Mouse (Mus musculus) gastrocnemius, adult 8-10 months (tissue): ENCODE measurements at regions not wholly inside any gene's neighbourhood (a gene's known extent, or its start where the extent isn't known, plus 50 kb on each side); places are given as distances from the start of the nearest gene placed in this dataset.
A peak's percentile ranks its signal among the peaks of the same experiment; 100 is the strongest.

Experiments used
- DNase-seq, 2 experiments: peaks; one replicate each; pipeline ENCODE4 v3.0.0; 2022; ENCODE audit warnings: low spot score in 2 of 2

DNA sequence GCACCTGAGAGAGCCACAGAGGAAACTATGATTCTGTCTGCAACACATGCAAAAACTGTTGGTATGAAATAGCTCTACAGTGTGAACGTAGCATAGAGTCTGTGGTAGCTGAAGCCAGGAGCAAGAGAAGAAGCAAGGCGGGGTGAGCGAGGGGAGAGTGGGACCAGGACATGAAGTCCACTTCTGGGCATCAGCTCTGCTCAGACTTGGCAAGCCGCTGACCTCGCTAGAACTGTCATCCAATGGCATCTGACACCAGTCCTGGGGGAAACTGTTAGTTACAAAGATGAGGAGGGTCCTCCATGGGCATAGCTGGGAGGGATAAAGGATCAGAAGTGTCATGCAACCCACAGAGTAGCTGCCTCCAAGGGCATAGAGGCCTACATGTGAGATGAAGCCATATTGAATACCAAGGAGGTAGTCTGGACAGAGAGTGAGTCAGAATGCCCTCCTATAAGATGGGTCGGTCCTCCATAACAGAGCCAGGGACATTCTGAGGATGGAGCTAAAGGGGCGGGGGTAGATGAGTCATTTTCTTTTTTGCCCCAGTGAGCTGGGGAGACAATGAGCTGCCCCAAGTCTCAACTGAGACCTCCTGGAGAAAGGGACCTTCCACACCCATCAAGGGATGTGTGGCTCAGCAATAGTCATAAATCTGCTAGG, 102.0 kb downstream of the 1810010D01Rik start:
- no peak for DNase-seq

DNA sequence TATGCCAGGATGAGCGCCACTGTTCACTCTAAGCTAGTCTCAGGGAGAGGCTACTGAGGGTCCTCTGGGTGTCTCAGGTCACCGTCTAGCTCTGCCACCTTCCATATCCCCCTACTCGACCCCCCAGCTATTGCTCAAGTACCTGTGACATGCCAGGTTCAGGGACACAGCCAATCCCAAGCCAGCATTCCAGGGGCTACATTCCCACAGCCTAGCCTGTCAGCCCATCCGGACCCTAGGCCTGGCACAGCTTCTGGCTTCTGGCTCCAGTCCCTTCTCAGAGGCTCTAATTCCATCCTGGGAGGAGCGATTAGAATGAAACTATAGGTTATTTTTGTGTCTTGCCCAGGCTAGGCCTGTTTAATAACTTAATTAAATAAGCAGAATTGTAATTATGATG, 105.2 kb downstream of the 1810010D01Rik start:
- DNase-seq: no peak

DNA sequence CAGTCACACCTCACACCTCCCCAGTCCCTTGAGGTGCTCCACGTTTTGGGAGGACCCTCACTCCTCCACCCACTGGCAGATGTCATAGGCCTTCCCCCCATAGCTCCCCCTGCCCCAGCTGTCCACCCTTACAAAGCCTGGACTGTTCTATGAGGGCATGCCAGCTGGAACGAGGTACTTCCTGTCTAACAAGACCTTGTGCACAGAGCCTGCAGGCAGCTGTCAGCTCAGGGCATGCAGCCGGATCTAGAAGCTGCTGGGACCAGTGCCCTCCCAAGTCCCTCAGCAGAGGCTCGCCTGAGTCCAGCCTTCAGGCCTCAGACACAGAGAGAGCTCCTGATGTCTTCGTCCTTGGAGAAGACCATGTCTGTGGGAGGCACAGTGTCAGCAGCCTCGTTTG, 105.7 kb downstream of the 1810010D01Rik start:
- DNase-seq: no peak

DNA sequence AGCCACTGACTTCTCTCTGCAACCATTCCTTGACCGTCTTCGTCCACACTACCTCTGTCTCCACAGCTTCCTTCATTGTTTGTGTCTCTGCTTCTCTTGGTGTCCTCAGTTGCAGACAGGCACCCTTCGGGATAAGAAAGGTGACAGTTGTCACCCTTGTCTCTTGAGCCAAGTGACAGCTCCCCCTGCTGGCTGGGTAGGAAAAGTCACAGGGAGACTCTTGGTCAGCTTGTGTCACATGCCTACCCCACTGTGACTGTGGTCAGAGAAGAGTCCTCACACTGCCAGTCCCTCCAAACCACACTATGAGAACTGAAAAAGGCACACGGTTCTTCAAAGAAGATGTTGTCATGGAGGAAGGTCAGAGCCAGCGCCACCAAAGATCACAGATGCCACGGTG, 109.6 kb downstream of the 1810010D01Rik start:
- DNase-seq: no peak

DNA sequence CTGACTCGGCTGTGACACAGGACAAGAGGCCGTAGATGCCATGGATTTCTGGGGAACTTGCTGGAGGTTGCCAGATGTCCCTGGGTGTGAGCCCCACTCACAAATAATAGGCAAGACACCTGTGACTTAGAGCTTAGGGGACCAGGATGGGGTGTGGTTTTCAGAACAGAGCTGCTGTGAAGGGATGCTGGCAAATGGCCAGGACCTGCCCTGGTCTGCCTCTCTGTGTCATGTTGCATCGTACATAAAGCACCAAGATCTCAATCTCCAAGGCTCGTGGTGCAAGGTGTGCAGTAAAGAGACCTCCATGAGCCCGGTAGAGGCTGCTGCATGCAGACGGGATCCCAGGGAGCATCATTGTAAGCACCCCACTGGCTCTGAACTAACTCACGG, 113.8 kb downstream of the 1810010D01Rik start:
- no peak for DNase-seq

DNA sequence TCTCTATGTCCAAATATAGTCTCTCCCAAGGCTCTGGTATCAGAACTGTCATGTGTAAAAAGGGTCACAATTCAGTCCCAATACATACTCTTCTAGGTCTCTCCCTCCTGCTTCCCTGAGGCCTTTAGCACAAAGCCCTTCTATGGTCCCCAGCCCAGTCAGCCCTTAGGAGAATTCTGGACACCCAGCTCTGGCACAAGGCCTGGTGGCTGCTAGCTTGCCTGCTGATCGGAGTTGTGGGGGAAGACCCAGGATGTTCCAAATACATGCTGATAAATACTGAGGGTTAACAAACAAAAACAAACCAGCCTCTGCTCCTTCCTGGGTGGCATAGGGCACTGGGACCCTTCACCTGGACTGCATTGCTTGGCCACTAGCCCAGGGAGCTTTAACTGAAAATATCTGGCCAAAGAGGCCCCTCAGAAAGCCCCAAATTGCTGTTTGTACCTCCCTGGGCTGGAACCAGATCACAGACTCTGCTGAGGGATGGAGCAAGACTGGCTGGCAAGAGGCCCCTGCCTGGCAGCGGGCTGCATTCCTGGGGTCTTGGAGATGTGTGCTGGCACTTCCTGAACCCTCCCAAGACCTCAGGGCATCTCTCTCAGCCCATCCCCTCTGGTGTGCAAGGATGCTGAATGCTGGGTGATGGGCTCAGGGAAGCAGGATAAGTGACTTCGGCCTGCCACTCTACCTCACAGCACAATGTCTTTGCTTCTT, 114.3 kb downstream of the 1810010D01Rik start:
- no peak for DNase-seq

DNA sequence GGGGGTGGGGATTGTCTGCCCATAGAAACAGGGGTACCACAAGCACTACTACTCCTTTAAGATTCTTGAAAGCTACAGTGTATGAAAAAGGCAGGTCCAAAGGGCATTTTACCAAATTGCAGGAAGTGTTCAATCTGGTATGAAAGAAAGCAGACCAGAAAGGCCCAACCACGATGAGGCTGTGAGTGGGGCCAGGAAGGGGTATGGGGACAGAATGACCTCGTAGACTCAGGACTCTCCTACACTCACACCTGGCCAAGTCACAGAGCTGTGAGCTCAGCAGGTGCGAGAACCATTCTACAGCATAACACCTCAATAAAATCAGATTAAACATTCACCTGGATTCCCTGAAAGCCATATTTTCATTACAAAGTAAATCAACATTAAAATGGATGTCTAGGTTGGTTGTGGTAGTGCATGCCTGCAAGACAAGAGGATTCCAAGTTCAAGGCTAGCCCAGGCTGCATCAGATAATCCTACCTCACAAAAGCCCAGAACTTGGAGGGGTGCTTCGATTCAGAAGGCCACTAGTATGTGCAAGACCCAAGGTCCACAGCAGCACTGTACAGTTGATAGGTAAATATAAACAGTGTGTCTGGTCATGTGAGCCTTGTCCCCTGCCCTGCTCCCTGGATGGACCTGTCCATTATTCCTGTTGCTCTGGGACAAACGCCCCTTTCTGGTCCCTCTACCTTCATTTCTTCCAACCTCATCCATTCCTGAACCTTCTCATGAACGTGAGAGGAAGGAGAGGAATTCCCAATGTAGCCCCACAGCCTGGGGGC, 115.3 kb downstream of the 1810010D01Rik start:
- no peak for DNase-seq

DNA sequence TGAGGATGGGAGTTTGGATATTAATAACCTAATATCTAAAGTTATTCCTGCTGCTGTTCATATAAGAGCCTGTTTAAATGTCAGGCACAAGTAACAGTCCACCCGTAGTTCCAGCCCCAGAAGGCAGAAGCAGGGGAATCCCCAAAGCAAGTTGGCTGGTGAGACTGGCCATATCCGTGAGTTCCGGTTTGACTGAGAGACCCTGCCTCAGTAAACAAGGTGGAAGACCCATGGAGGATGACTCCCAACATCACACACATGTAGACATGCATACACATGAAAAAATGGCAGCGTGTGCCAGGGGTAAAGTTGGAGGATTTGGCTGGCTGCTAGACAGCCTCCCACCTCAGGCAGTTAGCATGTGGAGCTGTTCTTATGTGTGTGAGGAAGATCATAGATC, 117.1 kb downstream of the 1810010D01Rik start:
- DNase-seq: no peak

DNA sequence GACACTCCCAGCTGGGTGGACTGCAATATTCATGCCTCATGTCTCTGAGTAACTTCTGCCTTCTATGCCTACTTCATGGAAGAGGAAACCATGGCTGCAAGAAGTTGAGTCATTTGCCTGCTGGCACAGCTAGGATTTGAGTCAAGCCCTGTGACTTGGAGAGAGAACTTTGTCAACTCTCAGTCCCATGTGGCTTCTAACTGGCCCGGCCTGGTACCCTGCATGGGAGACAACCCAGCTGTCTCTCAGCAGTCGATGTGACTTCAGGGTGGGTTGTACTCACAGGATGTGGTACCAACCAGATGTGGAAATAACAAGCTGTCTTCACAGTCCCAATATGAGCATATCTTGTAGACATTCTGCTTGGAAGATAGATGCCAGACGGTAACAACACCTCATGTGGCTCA, 118.6 kb downstream of the 1810010D01Rik start:
- no peak for DNase-seq

DNA sequence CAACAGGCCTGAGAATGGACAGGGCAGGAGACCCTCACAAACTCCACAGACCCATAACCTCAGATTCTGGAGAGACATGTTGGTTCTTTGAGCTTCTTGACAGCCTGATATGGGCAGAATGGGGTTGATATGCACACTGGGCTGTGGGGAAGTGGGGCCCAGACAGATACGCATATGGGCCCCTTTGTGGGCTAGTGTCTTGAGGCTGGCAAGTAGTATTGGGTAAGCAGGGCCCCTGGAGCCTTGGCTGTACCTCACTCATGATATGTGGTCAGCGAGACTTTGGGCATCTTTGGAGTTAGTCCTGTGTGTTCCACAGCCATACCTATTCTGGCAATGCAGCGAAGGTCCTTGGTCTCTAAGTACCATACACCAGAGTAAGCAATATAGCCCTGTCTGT, 119.3 kb downstream of the 1810010D01Rik start:
- no peak for DNase-seq

DNA sequence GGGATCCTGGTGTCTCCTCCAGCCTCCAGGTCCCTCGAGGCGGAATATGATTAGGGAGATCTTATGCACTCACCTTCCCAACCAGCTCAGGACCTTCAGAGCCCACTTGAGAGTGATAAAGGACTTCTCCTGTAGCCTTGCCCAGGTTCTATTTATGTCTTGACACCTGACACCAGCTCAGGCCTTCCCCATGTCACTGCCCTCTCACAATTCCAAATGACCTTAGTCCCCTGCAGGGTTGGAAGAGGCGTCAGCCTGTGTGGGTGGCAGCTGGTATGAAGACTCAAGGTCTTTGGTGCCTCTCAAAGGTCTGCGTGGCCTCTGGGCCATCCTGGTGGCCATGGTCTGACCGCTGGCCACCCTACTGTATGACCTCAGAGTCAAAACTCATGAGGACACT, 120.1 kb downstream of the 1810010D01Rik start:
- peak in 1 of 2 experiments; percentile 24 for DNase-seq

DNA sequence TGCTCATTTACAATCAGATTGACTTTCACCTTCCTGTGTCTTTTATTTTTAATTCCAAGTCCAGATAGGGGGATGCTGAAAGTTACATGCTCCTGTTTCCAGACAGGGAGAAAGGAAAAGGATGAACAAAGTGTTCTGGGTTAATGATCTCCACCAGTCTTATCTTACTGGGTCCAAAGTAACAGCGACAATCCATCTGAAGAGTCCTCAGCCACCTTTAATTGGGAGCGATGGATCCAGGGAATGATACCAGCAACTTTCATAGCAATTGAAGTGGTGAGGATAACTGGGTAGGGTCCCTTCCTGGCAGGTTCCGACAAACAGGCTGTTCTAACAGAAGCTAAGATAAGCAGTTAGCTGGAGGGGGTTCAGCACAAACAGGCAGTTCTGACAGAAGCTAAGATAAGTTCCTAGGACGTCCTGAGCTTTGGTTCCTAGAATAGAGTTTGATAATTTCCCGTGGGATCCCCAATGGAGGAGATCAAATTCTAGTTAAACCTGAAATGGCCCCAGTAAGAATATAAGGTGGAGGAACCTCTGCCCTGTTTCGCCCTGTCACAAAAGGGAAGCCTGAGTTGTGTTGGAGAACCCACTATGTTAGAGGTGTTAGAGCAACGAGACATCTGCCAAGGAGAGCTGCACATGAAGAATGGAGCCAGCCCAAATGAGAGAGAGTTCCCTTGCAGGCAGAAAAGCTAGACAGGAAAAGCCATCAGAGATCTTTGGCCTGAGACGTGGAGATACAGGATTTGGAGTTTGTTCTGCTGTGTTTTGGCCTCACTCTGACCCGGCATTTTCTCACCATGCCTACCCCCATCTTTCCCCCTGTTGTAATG, 124.8 kb downstream of the 1810010D01Rik start:
- no peak for DNase-seq

DNA sequence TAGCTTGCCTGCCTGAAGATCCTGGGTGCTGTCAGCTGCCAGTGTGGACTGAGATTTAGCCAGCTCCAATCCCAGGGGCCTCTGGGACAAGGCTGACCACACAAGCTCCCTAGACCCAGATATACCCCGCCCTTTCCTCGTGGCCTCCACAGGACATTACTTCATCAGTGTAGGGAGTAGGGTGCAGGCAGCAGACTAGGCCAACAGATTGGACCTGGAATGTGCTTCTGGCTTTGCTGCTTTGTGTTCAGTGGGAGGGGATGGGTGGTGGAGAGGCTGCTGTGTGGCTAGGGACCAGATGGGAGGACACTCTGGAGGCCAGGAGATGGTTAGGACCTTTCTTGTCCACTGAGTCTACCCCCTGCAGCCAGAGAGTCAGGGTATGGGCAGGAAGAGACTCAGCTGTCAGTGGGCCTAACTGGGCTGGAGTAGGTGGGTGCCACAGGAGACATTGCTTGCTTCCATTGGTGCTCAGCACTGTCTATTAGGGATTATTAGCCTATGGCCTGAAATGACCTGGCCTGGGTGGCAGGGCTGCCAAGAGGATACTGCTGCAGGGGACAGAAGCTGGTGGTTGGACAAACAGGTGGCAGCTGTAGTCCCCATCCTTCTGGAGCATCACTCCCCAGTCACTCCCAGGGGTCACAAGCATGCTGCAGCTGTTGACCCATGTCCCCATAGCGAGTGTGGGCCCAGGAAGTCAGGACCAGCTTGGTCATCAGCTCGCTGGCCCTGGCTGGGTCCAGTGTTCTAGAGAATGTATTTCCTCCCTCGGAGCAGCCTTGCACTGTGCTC, 132.5 kb upstream of the Ccnd1 start:
- DNase-seq: no peak

DNA sequence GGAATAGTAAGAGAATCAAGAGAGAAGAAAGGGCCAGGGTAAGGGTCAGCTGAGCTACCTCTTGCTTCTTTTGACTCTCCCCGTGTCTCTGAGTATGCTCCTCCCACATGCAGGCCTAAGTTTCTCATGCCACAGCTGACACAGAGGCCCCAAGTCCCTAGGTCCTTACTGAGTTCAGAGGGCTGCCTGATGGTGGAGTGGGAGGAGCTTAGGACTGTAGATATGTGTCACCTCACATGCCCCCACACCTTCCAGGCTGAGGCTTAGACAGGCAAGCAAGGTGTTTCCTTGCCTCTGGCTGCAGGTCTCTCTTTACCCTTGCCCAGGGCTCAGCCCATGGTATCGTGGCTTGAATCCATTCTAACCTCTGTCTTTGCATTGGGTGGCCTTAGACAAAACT, 131.8 kb upstream of the Ccnd1 start:
- DNase-seq: no peak

DNA sequence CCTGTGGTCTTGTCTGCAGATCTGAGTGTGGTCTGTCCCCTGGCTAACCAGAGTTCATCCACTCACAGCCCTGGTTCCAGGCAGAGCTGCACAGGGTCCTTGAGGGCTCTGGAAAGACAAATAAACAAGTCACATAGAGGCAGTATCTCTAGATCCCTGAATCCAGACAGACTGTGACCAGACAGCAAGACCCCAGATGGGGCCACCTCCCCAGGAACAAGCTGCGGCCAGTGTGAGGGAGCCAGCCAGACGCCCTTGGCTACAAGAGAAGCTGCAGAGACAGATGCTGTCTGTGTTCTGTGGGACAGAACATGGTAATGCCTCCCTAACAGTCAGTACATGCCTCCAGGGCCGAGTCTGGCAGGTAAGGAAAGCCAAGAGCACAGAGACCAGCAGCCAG, 127.6 kb upstream of the Ccnd1 start:
- no peak for DNase-seq

DNA sequence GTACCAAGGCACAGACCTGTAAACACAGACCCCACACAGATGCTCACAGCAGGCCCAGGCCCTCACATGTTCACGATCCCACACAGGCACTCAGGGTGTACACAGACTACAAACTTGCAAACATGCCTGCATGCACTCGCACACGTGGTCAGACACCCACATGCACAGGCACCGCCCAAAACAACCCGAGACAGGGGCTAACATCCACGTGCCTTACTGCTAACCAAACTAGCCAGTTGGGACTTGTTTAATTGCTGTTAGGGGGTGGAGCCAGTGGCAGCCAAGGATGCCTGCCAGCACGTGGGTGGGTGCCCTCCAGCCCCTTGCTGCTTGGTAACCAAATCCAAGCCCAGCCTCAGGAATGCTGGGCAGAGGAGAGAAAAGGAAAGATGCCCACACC, 116.6 kb upstream of the Ccnd1 start:
- DNase-seq: no peak

DNA sequence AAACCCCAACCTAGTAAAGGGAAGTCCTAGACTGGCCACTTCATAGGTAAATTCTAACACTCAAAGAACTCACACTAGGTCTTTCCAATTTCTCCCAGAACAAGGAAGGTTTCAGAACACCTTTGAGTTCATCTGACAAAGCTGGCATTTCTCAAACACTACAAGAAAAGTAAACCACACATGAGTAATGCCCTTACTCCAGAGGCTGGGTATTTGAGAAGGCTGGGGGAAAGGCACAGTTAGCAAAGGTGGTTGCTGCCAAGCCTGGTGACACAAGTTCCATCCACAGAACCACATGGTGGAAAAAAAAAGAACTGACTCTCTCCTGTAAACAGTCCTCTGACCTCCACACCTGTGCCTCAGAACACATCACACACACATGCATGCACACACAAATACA, 111.9 kb upstream of the Ccnd1 start:
- DNase-seq: no peak

DNA sequence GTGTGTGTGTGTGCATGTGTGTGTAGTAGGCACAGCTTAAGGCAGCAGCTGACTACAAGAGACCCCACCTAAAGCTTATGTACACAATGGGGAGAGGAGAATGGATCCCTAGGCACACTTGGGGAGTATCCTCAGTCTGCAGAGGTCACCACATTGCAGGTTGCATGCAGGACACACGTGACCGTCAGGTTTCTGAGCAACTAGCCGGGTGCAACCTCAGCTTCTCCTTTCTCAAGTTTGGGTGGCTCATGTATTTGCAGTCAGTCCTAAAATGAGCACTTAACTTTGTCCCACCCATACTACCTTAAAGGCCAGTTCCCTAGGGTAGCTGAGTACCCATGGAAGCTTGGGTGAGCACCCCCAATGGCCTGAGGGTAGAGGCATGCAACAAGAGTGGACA, 111.0 kb upstream of the Ccnd1 start:
- DNase-seq: no peak

DNA sequence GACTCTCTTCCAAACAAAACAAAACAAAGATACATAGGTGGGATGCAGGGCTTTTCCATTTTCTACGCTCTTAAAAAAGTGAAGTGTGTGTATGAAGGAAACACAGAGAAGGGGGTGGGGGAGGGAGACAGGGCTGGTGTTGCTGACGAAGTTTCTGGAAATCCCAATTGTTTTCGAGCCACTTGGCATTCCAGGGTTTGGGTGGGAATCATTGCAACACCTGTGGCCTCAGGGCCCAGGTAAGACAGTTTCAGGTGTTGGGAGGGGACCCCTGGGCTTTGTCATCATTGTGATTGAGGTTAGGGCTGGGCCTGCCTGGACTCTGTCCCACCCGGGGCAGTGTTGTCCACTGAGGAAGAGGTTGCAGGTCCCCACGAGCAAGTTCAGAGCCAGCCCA, 108.8 kb upstream of the Ccnd1 start:
- no peak for DNase-seq

DNA sequence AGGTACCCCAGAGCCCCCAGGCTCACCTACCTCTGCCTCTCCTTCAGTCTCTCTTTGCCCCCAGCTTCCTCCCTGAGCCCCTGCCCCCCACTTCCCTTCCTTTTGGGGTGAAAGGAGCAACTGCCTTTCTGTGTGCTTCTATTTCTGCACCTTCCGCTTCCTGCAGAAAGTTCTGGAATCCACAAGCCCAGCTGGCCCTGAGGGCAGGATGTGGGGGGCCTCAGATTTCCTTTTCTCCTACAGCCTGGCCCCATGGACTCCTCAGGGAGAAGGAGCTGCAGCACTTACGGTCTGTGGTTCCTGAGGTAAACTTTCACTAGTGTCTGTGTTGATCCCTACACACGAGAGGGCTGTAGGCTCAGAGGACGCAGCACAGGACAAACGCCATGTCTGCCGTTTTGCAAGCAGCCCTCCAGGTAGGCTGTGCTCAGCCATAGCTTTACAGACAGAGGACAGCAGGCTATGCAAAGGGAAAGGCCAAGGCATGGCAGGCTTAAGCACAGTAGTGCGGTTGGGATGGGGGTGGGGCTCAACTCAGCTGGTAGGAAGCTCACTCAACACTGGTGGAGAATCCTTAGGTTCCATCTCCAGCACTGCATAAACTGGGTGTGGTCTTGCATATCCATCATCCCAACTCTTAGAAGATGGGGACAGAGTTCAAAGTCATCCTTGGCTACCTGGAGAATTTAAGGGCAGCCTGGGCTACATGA, 108.2 kb upstream of the Ccnd1 start:
- DNase-seq: no peak
